Mouse (Mus musculus) myocyte (in vitro differentiated cells): ENCODE measurements around the gene Dnajc1. TPM values are rescaled to one million over a fixed set of nuclear protein-coding genes. Genes with fewer than 3 reads are reported as not detected.

Experiments
- H3K27me3 ChIP-seq: one replicate; pipeline ENCODE4 v1.6.1; 2011; ENCODE audit not compliant: control insufficient read depth, insufficient read depth, insufficient read length
- H3K36me3 ChIP-seq: one replicate; pipeline ENCODE4 v1.6.1; 2011; ENCODE audit not compliant: control insufficient read depth, insufficient read depth
- H3K4me2 ChIP-seq: one replicate; pipeline ENCODE4 v1.6.1; 2011; ENCODE audit warnings: low read depth, control low read depth
- H3K4me3 ChIP-seq: one replicate; pipeline ENCODE4 v1.5.1; 2011; ENCODE audit warnings: mild to moderate bottlenecking, control low read depth, moderate library complexity
- H3K79me2 ChIP-seq: one replicate; pipeline ENCODE4 v1.6.1; 2011; ENCODE audit not compliant: control insufficient read depth, insufficient read depth
- H3ac ChIP-seq: one replicate; pipeline ENCODE4 v1.6.1; 2011; ENCODE audit not compliant: control insufficient read depth, insufficient read length
- CEBPB ChIP-seq: IDR thresholded peaks from 2 replicates; pipeline ENCODE4 v1.6.1; 2011; ENCODE audit warnings: mild to moderate bottlenecking, moderate library complexity; ENCODE audit not compliant: poor library complexity, insufficient read depth, severe bottlenecking
- E2F4 ChIP-seq: IDR thresholded peaks from one replicate; pipeline ENCODE4 v1.6.1; 2011; ENCODE audit warnings: mild to moderate bottlenecking, control low read depth, moderate library complexity; ENCODE audit not compliant: insufficient read depth
- MAX ChIP-seq: IDR thresholded peaks from one replicate; pipeline ENCODE4 v1.6.1; 2011; ENCODE audit warnings: low read depth, mild to moderate bottlenecking, control low read depth
- MYOD1 ChIP-seq, 3 experiments: IDR thresholded peaks; one replicate each; pipeline ENCODE4 v1.6.1; 2011; ENCODE audit warnings: control low read depth in 2 of 3, low read depth in 2 of 3, mild to moderate bottlenecking in 2 of 3, moderate library complexity in 1 of 3; ENCODE audit not compliant: insufficient read length in 2 of 3, control insufficient read depth in 1 of 3
- MYOG ChIP-seq, 3 experiments: IDR thresholded peaks; one replicate each; pipeline ENCODE4 v1.6.1; 2011; ENCODE audit warnings: control low read depth in 2 of 3, low read depth in 2 of 3, mild to moderate bottlenecking in 2 of 3; ENCODE audit not compliant: insufficient read length in 2 of 3, control insufficient read depth in 1 of 3, insufficient read depth in 1 of 3
- POLR2A ChIP-seq: IDR thresholded peaks from one replicate; pipeline ENCODE4 v1.6.1; 2011; ENCODE audit warnings: low read depth, mild to moderate bottlenecking, control low read depth, moderate library complexity; ENCODE audit not compliant: insufficient read length
- POLR2AphosphoS2 ChIP-seq: IDR thresholded peaks from one replicate; pipeline ENCODE4 v1.6.1; 2011; ENCODE audit warnings: low read depth, control low read depth; ENCODE audit not compliant: insufficient read length
- REST ChIP-seq: IDR thresholded peaks from one replicate; pipeline ENCODE4 v1.6.1; 2011; ENCODE audit warnings: mild to moderate bottlenecking, control low read depth, moderate library complexity; ENCODE audit not compliant: insufficient read depth, insufficient read length
- SRF ChIP-seq: IDR thresholded peaks from one replicate; pipeline ENCODE4 v1.6.1; 2011; ENCODE audit warnings: low read depth; ENCODE audit not compliant: control insufficient read depth, insufficient read length
- TCF12 ChIP-seq: IDR thresholded peaks from one replicate; pipeline ENCODE4 v1.6.1; 2011; ENCODE audit warnings: mild to moderate bottlenecking, control low read depth; ENCODE audit not compliant: poor library complexity, insufficient read depth, severe bottlenecking
- TCF3 ChIP-seq: IDR thresholded peaks from one replicate; pipeline ENCODE4 v1.6.1; 2011; ENCODE audit warnings: low read depth, control low read depth; ENCODE audit not compliant: insufficient read length
- USF1 ChIP-seq: IDR thresholded peaks from one replicate; pipeline ENCODE4 v1.6.1; 2011; ENCODE audit warnings: low read depth, mild to moderate bottlenecking, control low read depth, moderate library complexity
- polyA plus RNA-seq: library from polyadenylated mRNA; unstranded; fragments of >200 nt; fragmentation: generic; extraction: Trizol; gene quantifications from one replicate; pipeline ENCODE4 v1.2.1, GENCODE M21; 2012; ENCODE audit warnings: missing spikeins

The Dnajc1 gene
- polyA plus RNA-seq, 1 experiment: 9.3 TPM

DNA sequence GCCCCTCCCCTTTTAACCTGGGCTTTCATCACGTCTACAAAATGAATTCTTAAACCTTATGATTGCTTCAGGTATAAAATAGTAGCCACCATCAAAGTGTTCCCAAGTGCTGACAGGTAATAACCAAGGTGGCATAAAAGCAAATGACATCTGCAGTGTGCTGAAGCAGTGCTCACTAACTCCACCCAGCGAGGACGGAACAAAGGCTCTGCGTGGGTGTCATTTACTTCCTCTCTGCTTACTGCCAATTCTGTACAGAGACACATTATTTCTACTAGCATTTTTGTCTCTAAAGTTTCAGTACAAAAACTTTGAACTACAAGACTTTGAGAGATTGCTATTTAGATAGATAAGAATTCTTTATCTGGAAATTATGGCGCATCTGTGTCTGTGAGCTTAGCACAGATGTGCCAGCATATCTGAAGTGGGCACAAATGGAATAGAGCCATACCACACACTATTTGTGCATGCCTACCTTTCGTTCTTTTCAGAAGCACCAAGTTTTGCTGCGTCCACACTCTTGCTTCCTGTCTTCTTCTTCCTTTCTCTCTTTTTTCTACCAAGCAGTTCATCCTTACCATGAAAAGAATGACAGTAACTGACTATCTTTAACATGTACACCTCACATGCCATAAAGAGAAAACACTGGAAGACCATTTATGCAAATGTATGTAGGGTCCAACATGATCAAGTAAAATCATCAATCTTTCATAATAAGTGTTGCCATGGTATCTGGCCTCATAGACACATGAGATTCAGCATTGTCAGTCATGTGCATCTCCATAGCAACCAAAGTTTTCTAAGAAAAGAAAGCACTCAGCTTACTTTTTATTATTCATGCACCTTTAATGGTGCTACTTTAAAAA, 85.0 kb downstream of the Dnajc1 start:
- Histone ChIP-seq H3K4me3 (no peak overlapping the region), H3K79me2 (no peaks in the 10 kb centered on the region), H3ac (no peak overlapping the region), H3K27me3 (no peaks in the 10 kb centered on the region), H3K4me2 (no peak overlapping the region), H3K36me3 (peaks cover 6% of the 10 kb centered on the region)
- TF ChIP-seq TCF12 (no peak), SRF (no peak), MYOG (IDR thresholded peaks at IDR 0.05; ENCODE audit: control insufficient read depth in 1 of 3, insufficient read depth in 1 of 3, insufficient read length in 2 of 3, low read depth in 2 of 3) (no peak), REST (no peak), MYOD1 (IDR thresholded peaks at IDR 0.05; ENCODE audit: control insufficient read depth in 1 of 3, insufficient read length in 2 of 3, low read depth in 2 of 3) (no peak), CEBPB (no peak), TCF3 (no peak), MAX (no peak), POLR2A (no peak), E2F4 (no peak), USF1 (no peak)

DNA sequence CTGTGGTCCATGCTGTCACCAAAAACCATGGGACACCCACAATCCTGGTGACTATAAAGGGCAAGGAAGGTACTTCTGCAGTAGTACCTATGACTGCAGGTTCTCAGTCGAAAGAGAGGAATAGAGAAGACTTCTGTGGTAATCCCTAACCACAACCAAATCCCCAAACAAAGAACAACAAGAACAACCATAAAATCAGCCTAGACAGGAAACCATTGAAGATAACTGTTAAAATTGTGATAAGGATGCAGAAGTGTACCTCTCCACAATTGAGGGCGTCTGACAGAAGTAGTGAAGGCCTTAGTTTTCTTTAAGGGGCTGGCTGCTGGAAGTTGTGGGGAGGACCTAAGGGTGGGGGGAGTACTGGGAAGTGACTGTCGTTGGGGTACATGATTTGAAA, 91.7 kb downstream of the Dnajc1 start:
- Histone ChIP-seq H3K27me3 (no peaks in the 10 kb centered on the region), H3K4me2 (no peak overlapping the region), H3K4me3 (no peak overlapping the region), H3ac (no peak overlapping the region), H3K79me2 (no peaks in the 10 kb centered on the region), H3K36me3 (peaks cover 6% of the 10 kb centered on the region)
- no peak for TF ChIP-seq CEBPB
- no peak for TF ChIP-seq MYOD1 (IDR thresholded peaks at IDR 0.05; ENCODE audit: control insufficient read depth in 1 of 3, insufficient read length in 2 of 3, low read depth in 2 of 3)

DNA sequence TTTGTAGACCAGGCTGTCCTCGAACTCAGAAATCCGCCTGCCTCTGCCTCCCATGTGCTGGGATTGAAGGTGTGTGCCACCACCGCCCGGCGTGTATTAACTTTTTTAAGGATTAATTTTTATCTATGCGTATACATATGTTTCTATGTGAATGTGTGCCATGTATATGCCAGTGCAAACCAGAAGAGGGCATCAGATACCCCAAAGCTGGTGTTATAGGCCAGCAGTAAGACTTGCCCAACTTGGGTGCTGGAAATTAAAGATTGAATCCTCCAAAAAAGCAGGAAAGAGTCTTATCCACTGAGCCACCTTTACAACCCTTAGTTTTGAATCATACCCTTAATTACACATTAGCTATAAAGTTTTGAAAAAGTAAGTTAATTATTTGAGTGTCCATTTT, 107.5 kb downstream of the Dnajc1 start:
- Histone ChIP-seq H3K27me3 (no peaks in the 10 kb centered on the region), H3K4me2 (no peak overlapping the region), H3K4me3 (no peak overlapping the region), H3K36me3 (peaks cover 18% of the 10 kb centered on the region), H3K79me2 (no peaks in the 10 kb centered on the region), H3ac (no peak overlapping the region)
- TF ChIP-seq USF1 (no peak), TCF12 (no peak), MYOD1 (IDR thresholded peaks at IDR 0.05; ENCODE audit: control insufficient read depth in 1 of 3, insufficient read length in 2 of 3, low read depth in 2 of 3) (no peak), CEBPB (no peak), TCF3 (no peak), E2F4 (no peak), REST (no peak), POLR2A (no peak), MYOG (IDR thresholded peaks at IDR 0.05; ENCODE audit: control insufficient read depth in 1 of 3, insufficient read depth in 1 of 3, insufficient read length in 2 of 3, low read depth in 2 of 3) (no peak), POLR2AphosphoS2 (no peak), MAX (no peak), SRF (no peak)

DNA sequence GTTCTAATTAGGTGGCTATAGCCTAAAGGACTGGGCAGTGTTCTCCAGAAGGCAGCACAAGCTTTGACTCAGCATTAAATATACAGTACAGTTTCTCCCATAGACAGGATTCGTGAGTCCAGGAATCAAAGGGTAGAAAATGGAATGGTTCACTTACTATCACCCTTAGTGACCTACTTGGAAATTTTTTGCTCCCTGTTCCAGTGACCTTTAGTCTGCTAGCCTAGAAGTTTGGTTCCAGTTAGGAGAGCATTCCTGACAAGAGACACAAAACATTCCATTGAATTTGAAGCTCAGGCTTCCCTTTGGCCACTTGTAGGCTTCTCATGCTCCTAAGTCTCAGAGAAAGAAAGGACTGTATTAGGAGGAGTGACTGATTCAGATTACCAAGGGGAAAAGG, 126.9 kb downstream of the Dnajc1 start:
- Histone ChIP-seq H3K27me3 (no peaks in the 10 kb centered on the region), H3K79me2 (no peaks in the 10 kb centered on the region), H3K4me3 (no peak overlapping the region), H3ac (no peak overlapping the region), H3K36me3 (no peaks in the 10 kb centered on the region), H3K4me2 (no peak overlapping the region)
- TF ChIP-seq MYOD1 (IDR thresholded peaks at IDR 0.05; ENCODE audit: control insufficient read depth in 1 of 3, insufficient read length in 2 of 3, low read depth in 2 of 3): no peak
- TF ChIP-seq E2F4: no peak
- TF ChIP-seq USF1: no peak
- TF ChIP-seq TCF3: no peak
- no peak for TF ChIP-seq TCF12
- no peak for TF ChIP-seq MAX
- no peak for TF ChIP-seq POLR2AphosphoS2
- no peak for TF ChIP-seq POLR2A
- no peak for TF ChIP-seq SRF
- no peak for TF ChIP-seq REST

DNA sequence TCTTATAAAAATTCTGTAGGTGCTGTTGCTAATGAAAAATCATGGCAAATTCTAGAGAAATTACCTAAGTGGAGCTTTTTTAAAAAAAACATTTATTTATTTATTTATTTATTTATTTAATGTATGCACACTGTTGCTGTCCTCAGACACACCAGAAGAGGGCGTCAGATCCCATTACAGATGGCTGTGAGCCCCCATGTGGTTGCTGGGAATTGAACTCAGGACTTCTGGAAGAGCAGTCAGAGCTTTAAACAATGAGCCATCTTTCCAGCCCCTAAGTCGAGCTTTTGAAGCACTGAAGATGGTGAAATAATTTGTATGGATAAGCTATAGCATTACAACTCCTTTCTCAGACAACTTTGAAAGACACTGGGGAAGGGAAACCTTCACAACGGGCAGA, 128.1 kb downstream of the Dnajc1 start:
- Histone ChIP-seq H3K36me3 (no peaks in the 10 kb centered on the region), H3K79me2 (no peaks in the 10 kb centered on the region), H3ac (no peak overlapping the region), H3K4me3 (no peak overlapping the region), H3K4me2 (no peak overlapping the region), H3K27me3 (no peaks in the 10 kb centered on the region)
- TF ChIP-seq MYOG (IDR thresholded peaks at IDR 0.05; ENCODE audit: control insufficient read depth in 1 of 3, insufficient read depth in 1 of 3, insufficient read length in 2 of 3, low read depth in 2 of 3) (no peak), REST (no peak), CEBPB (no peak), MYOD1 (IDR thresholded peaks at IDR 0.05; ENCODE audit: control insufficient read depth in 1 of 3, insufficient read length in 2 of 3, low read depth in 2 of 3) (no peak), POLR2AphosphoS2 (no peak), USF1 (no peak)
